ENCODE assay signal across 18 mouse cellular contexts in genomic region chr9:86351491-86351890, GRCm38 (mm10).
"Had no signal": no experiment of that assay in that cellular context is flagged by ENCODE, and none has a peak within 500 bp of the region (broad histone marks: within the 10 kb centered on the region; RNA-seq: fewer than 3 reads in every experiment).

No protein-coding gene starts in this region.

- H3K4me3 ChIP-seq: liver, embryonic 12.5 days; midbrain, embryonic 10.5 days; midbrain, embryonic 13.5 days; midbrain, embryonic 15.5 days; myocyte; neural tube, embryonic 12.5 days had no signal

- DNase-seq: lung, adult 18-20 months; lung, embryonic 14.5 days; lung, postnatal 10 days; lung, postnatal 4 days; right cerebral cortex, adult 18-20 months; right cerebral cortex, postnatal 25 days; right cerebral cortex, postnatal 4 days; spleen, adult 18-20 months; thymus, adult 18-20 months; thymus, postnatal 14 days; thymus, postnatal 4 days had no signal

- H3K9me3 ChIP-seq: liver, embryonic 12.5 days; midbrain, embryonic 10.5 days; midbrain, embryonic 13.5 days; midbrain, embryonic 15.5 days; neural tube, embryonic 12.5 days had no signal

- H3K27me3 ChIP-seq: liver, embryonic 12.5 days; midbrain, embryonic 13.5 days; midbrain, embryonic 15.5 days; neural tube, embryonic 12.5 days had no signal

- H3K27ac ChIP-seq: liver, embryonic 12.5 days; liver, embryonic 14.5 days; midbrain, embryonic 10.5 days; midbrain, embryonic 13.5 days; midbrain, embryonic 15.5 days; neural tube, embryonic 12.5 days had no signal

- ATAC-seq: liver, embryonic 12.5 days; midbrain, embryonic 13.5 days; midbrain, embryonic 15.5 days had no signal

- H3K4me2 ChIP-seq: liver, embryonic 12.5 days; lung, embryonic 14.5 days; midbrain, embryonic 13.5 days; midbrain, embryonic 15.5 days; neural tube, embryonic 12.5 days had no signal

- H3K9ac ChIP-seq: liver, embryonic 12.5 days; liver, embryonic 14.5 days; lung, embryonic 14.5 days; midbrain, embryonic 13.5 days; midbrain, embryonic 15.5 days; neural tube, embryonic 12.5 days had no signal

- H3K36me3 ChIP-seq: liver, embryonic 12.5 days; midbrain, embryonic 13.5 days; midbrain, embryonic 15.5 days; neural tube, embryonic 12.5 days had no signal

- H3K4me1 ChIP-seq: liver, embryonic 12.5 days; midbrain, embryonic 10.5 days; midbrain, embryonic 13.5 days; midbrain, embryonic 15.5 days; neural tube, embryonic 12.5 days had no signal
